Mouse (Mus musculus) gastrocnemius, postnatal 36 days (tissue): ENCODE data around the gene Nf2. TPM values are rescaled to one million over a fixed set of nuclear protein-coding genes. Genes with fewer than 3 reads are reported as not detected.

Experiments used
- DNase-seq, 2 experiments: peaks; one replicate each; pipeline ENCODE4 v3.0.0; 2022
- intact Hi-C: fragments of 180-260 bp; cut with DNase I; formaldehyde crosslinking; loops from one replicate; pipeline ENCODE4 v1.15.1; 2025
- long read RNA-seq, 2 experiments: library from polyadenylated mRNA; stranded (forward); transcript quantifications; one replicate each; pipeline ENCODE4 v2.0.0; 2021
- total RNA-seq, 2 experiments: library from RNA; stranded (reverse); gene quantifications; 2 replicates each; pipeline ENCODE4 v1.2.3; 2021

The Nf2 gene
- total RNA-seq, result 10 to 100 TPM; 45.7 to 47.4 TPM
- long read RNA-seq, experiment 1, partial matches to known transcripts, result 1 of 30 reads
- long read RNA-seq, experiment 1, other reads (novel, unspliced or antisense), result 26 of 30 reads
- long read RNA-seq, experiment 2, partial matches to known transcripts, result 1 of 36 reads
- long read RNA-seq, experiment 2, other reads (novel, unspliced or antisense), result 31 of 36 reads

DNA sequence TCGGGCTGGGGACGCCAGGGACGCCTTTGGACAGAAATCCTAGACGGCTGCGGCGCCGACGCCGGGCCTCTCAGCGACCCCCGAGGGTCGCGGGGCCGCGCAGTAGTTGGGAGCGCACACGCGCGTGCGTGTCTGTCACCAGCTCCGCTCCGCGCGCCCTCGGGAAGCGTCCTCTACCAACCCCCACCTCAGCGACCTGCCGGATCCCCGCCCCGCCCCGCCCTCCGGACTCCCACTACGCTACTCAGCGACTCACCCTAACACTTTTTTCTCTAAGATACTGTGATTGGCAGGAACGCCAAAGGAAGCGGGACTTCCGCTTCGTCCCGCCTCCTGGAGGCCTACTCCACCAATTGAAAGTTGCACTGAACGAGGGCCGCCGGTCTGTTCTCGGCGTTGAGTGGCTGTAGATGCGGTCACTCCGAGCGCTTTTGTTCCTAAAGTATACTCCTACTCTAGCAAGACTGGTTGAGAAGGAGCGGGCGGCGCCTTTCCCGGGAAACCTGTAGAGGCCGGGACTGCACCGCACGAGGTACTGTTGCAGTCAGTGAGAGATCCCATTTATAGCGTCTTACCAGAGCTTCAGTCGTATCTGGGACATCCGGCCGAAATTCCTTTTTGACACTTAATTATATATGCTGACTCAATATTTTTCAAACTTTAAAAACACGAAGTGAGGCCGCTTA is at the start of gene Nf2:
Gene Nf2 (minus strand): TSS at position 279 of the 686 bp plus-strand sequence.
- peak; percentile 94 to 96 for DNase-seq
- intact Hi-C loops, result no loop called here

DNA sequence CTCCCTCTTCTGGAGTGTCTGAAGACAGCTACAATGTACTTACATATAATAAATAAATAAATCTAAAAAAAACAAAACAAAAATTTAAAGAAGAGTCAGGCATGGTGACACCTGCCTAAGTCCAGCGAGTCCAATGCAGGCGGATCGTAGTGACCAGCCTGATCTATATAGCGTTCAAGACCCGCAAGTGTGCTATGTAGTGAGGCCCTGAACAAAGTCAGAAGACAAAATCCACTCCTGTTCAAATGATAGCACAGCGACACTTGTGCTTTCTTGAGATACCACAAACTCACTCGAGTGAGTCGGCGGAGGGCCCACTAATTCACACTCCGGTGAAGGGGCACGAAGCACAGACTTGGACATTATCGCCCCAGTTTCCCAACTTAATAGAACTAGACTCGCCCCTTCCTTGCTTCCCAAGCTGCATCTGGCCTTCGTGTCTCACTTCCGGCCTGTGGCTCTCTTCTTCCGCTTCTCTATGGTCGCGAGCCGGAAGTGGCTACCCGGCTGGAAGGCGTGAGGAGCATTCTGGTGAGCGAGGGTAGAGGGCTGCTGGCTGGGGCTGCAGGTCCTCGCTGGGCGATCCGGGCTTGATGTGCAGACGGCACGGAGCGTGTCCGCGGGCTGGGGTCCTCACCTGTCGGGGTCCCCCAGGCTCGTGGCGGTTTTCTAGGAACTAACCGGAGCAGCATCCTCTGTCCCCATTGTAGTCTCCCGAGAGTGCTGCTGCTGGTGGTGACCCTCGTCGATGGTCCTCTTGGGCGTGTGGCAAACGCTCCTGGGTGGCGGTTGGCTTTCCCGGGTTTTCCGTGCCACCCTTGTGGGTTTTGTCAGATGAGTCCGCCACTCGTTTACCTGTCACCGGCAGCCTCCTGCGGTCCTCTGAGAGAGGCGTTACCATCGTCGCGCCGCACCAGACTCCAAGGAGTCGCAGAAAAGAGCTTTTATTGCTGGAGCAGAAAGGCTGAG is 45.8 kb upstream of the Nf2 start, which contains the start of gene Thoc5:
Gene Thoc5 (plus strand): TSS at position 473 of the 969 bp plus-strand sequence.
- intact Hi-C loops, result no loop called here
- DNase-seq, result peak; percentile 60 to 63

DNA sequence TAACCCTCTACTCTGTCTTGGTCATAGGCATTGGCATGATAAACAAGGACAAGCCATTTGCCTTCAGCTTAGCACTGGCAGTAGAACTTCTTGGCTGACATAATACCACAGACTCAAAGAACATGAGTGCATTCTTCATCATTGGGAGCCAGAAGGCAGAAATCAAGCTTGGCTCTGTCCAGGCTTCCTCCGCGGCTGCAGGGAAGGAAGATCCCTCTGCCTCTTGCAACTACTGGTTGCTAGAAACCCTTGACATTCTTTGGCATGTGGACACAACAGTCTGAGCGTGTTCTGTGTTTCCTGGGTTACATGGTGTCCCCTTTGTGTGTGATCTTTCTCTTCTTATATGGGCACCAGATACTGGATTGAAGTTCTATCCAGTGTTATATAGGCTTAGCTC is 37.7 kb upstream of the Nf2 start:
- intact Hi-C loops, result no loop called here
- DNase-seq, result no peak

DNA sequence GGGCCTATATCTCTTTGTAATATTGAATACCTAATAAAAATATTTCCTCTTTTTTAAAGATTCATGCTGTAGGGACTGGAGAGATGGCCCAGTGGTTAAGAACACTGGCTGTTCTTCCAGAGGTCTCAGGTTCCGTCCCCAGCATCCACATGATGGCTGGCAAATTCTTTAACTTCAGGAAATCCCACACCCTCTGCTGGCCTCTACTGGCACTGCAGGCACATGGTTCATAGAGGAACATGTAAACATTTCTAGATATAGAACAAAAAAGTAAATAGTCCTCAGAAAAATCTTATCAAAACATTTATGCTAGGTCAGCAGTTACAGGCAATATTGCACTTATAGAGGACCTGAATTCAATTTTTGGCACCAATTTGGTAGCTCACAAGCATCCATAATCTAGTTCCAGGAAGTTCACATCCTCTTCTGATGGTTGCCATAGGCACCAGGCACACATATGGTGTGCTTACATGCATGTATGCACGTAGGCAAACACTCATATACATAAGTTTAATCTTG is 36.1 kb upstream of the Nf2 start:
- intact Hi-C loops, result no loop called here
- DNase-seq, result peak in 1 of 2 experiments; percentile 24

DNA sequence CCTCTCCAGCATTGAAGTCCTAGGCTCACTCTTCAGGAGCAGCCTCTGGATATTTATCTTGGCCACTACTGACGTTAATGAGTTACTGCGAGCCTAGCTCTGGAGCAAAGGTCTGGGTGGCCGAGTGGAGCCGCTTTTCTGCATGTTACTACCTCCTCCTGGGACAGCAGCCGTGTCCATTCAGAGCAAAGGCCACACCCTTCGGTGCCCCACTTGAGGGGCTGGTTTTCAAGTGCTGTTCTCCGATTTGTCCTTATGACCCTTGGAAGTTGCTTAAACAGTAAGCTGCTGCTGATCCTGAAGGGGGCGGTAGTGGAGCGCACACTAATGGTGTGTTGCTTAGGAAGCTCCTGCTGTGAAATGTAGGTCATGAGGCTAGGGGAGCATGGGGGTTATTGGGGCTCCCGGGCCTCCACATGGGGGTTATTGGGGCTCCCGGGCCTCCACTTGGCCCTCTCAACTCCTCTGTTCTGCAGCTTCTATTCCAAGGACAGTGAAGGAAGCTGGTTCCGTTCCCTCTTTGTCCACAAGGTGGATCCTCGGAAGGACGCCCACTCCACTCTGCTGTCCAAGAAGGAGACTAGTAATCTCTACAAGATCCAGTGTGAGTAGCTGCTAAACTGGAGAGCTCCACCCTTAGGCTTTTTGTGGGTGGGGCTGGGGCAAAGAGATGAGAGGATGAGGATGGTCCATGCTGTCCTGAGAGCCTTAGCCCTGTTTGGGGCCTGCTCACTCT is 33.7 kb upstream of the Nf2 start:
- intact Hi-C loops, result no loop called here

DNA sequence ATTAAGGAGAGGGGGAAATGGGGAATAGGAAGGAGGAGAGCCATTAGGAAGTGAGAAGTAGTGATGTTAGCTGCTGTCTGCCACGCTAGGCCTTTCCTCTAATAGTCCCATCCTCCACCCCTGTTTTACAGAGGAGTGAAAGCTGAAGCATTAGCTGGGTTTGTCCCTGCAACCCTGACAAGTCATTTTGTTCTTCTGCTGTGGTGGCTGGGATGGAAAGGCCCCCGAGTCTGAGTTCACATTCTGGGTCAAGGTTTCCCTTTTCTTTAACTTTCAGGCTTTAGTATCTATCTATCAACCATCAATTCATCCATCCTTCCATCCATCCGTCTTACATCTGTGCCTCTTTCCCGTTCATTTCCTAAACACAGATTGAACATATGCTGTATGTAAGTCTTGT is 31.8 kb upstream of the Nf2 start:
- intact Hi-C loops, result no loop called here
- DNase-seq, result no peak

More for the DNA sequence above, 33.7 kb upstream of the Nf2 start:
- DNase-seq, result no peak

DNA sequence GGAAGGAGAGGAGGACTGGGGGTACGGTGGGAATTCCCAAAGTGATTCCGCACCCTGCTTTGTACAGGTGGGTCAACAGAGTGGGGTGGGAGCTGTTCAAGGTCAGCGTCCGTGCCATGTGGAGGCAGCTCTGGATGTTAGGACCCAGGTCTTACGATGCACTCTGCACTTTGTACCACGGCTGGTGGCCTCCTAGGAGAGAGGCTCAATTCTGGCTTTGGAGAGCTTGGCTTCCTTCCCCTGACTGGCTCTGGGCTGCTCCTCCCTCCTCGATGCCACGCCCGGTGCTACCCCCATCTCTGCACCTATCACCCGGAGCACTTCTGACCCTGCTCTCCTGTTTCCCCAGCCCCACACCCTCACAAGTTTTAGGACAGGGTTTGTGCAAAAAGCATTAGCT is 25.2 kb upstream of the Nf2 start:
- DNase-seq, result no peak
- intact Hi-C loops, result no loop called here

DNA sequence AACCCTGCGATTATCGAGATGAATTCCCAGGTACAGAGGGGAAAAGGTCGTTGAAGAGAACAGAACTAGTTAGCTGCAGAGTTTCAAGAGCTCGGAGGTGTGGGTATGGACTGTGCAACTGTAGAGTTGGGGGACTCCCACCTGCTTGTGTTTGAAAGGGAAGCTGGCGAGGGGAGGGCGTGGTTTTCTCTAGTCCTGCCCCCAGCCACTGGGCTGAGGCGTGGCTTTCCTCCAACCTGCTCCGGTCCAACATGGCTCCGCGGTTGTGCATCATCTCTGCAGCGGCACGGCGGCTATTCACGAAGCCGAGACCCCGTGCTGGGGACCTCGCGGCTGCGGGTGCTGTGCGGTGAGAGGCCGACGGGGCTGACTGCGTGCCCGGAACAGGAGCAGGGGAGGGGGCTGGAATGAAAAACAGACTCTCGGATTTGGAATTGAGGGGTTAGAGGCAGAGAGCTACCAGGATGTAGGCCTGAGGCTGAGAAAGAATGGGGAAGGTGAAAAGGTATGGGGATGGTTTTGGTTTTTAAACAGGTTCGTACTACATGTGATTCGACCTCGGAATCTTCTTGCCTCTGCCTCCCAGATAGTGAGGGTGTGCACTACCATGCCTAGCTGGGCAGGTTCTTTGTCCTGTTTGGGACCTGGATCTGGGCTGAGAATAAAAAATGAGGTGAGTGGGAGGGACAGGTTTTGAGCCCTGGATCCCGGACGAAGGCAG is 24.6 kb upstream of the Nf2 start, which contains the start of gene Nipsnap1:
Gene Nipsnap1 (plus strand): TSS at position 197 of the 721 bp plus-strand sequence.
- intact Hi-C loops, result no loop called here
- DNase-seq, result peak; percentile 26 to 39

DNA sequence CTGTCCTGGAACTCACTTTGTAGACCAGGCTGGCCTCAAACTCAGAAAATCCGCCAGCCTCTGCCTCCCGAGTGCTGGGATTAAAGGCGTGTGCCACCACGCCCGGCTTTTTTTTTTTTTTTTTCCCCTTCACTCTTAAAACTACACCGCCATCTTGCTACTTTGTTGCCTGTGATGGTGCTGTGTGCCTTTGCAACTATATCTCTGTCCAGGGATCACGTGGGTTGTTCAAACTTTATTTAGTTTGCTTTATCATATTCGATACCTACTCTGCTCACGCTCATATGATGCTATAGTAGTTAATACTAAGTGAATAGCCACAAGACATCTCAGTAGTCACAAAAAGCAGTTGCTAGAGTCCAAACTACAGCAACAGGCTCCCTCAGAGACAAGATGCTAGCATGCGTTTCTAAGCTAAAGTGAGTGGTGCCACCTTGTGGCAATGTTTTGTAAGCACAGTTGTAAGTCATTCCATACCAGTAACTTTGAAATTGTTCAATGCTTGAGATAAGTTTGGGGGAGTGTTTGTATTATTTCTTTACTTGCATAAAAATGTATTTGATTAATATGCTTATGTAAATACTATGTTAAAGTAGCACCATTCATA is 16.4 kb upstream of the Nf2 start:
- intact Hi-C loops, result loop anchor here (10.0 kb wide), 1 partner anchor 431 kb away; no protein-coding TSS in a partner anchor
- DNase-seq, result peak in 1 of 2 experiments; percentile 19

DNA sequence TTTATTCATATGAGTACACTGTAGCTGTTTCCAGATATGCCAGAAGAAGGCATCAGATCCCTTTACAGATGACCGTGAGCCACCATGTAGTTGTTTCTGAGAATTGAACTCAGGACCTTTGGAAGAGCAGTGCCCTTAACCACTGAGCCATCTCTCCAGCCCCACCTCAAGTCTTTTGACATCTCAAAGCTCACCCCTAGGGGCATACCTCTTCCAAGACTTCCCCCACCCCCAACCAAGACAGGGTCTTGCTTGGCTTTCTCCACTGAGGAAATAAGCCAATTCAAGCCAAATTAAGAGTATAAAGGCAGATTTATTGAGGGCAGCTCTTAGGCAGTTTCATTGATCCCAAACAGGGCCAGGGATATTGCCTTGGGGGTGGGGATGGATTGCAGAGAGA is 13.4 kb upstream of the Nf2 start:
- DNase-seq, result no peak
- intact Hi-C loops, result loop anchor here (10.0 kb wide), 1 partner anchor 428 kb away; no protein-coding TSS in a partner anchor

DNA sequence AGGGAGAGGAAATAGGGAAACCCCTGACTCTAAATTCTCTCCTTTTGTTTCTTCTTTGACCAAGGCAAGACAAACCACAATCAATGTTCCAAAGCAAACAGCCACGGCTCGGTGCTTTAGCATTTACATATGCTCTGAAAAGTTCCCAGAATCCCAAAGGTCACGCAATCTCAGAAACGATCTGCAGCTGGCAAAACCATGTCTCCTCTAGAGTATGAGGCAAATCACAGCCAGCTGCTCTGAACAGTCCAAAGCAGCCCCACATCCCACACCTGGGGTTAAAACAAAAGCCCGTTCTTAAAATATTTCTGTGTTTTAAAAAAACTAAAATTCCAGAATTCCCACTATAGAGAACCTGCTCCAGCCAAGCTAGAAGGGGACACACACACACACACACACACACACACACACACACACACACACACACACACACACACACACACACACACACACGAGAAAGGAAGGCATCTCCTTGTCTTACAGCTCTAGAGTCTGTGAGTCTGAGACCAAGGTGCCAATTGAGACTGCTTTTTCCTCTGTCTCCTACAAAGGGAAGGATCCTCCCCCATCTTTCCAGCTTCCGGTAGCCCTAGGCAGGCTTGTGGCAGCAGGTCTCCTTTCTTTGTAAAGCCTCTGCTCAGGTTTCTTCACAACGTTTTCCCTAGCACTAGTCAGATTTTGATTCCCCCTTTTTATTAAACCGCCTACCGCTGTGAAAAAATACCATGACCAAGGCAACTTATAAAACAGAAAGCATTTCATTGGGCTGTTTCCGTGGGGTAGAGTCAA is 12.7 kb upstream of the Nf2 start:
- intact Hi-C loops, result loop anchor here (10.0 kb wide), 1 partner anchor 427 kb away; no protein-coding TSS in a partner anchor

DNA sequence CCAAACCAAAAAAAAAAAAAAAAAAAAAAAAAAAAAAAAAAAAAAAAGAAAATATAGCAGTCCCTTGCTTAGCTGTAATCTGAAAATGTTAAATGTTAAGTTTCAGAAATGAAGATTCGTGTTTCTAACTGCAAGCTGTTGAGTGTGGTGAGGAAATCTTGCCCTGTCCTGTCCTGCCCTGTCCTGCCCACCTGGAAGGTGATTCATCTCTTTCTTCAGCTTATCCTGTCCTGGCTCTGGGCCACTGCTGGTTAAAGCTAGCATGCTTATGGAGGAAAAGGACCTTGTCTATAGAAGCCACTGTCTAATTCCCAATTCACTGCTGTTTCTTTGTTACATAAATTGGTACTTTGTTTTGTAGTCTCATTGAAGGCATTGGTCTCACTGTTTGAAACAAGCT is 11.7 kb upstream of the Nf2 start:
- no peak for DNase-seq
- intact Hi-C loops, result loop anchor here (10.0 kb wide), 1 partner anchor 426 kb away; no protein-coding TSS in a partner anchor

More for the DNA sequence above, 12.7 kb upstream of the Nf2 start:
- DNase-seq, result no peak

DNA sequence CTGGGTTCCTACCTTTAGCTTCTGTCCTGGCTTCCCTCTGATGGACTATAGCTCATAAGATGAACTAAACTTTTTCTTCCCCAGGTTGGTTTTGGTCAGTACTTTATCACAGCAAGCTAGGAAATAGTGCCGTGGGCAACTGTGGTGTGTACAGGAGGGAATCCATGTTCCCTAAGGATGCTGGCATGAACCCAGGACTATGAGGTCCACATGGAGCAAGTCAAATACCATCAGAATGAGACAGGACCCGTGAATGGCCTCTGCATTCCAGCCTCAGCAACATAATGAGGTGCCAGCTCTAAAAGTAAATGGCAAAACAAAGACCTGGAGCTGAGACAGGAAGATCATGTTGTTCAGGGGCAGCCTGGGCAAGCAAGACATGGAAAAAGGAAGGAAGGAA is 9.1 kb upstream of the Nf2 start:
- intact Hi-C loops, result no loop called here
- no peak for DNase-seq

DNA sequence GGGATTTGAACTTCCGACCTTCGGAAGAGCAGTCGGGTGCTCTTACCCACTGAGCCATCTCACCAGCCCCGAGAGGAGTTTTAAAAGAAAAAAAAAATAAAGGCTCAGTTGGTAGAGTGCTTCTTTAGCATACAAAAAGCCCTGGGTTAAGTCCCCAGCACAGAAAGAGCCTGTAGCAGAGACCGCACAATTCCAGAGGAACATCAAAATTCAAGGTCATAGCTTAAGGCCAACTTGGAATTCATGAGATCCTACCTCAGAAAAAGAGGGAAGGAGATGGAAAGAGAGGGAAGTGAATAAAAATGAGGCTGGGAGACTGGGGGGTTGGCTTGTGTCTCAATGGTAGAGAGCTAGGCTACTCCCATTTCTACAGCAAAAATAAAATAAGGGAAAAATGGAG is 4.8 kb upstream of the Nf2 start:
- intact Hi-C loops, result no loop called here
- no peak for DNase-seq

DNA sequence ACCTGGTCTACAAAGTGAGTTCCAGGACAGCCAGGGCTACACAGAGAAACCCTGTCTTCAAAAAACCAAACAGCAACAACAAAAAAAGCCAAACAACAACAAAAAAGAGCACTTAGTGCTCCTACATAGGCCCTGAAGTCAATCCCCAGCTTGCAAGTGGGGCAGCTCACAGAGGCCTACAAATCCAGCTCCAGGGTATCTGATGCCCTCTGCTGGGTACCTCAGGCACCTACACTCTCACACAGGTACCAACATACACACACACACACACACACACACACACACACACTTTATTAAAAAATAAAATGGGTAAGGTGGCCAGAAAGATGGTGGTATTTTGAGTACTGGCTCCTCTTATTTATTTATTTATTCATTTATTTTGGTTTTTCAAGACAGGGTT is 3.7 kb upstream of the Nf2 start:
- no peak for DNase-seq
- intact Hi-C loops, result no loop called here

DNA sequence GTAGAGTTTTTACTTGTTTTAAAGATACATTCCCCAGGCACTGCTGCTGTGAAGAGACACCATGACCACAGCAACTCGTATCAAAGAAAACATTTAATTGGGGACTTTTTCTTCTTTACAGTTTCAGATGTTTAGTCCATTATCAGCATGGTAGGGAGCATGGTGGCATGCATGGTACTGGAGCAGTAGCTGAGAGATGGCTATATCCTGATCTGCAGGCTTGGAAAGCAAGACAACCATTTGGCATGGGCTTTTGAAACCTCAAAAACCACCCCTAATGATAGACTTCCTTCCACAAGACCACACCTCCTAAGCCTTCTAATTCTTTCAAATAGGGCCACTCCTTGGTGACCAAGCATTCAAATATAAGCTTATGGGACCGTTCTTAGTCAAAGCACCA is 1.1 kb upstream of the Nf2 start:
- DNase-seq, result no peak
- intact Hi-C loops, result no loop called here

DNA sequence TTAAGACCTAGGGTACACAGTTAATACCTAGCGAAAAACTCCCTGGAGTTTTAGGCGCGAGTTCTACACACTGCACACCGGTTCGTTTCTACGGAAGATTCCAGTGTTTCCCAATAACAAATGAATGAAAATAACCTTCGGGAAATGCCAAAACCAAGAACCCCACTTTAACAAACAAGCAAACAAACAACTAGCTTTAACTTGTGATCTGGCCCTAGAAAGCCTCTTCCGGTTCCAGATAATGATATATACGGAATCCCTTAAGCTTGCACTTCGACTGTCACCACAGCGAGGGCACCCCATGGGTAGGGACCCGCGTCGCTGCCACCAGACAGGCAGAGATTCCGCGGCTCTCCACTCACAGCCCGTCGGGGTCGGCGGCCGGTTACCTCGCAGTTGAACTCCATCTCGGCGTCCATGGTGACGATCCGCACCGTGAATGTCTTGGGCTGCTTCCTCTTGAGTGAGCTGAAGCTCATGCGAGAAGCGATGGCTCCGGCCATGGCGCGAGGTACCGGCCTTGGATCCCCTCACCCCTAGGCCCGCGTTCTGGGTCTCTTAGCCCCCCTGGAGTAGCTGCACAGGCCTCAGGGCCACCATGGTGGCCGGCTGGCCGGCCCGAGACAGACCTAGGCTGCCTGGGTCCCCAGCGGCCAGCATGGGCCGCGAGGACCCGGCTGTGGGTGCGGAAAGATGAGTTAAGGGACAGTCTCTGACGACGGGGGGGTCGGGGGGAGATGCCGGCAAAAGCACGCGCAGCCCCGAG is 670 bp downstream of the Nf2 start:
- intact Hi-C loops, result no loop called here
- DNase-seq, result peak in 1 of 2 experiments; percentile 47
